Mouse (Mus musculus): ENCODE measurements around the gene Fn1.

Fn1 gene

GRCm38 (mm10) chr1:71606600-71607325, 46.2 kb downstream of the Fn1 start:
- no peak for DNase-seq (ENCODE audit: low read depth in 1 of 2, low spot score in 2 of 2)

DNA sequence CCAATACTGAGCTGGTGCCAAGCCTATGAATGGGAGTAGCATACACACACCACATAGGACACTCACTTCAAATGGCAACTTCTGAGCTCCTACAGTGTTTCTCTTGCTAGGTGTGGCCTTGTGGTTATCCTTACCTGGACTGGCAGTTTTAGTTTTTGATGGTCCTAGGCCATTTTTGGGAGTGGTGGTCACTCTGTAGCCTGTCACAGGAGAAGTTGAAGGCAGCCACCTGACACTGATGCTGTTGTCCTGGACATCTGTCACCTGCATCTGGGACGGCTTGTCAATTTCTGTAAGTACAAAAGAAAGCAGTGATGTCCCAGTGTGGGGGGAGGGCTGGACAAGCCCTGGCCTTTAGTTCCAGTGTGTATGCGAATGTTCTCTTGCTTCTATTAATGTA, 47.2 kb downstream of the Fn1 start:
- DNase-seq (ENCODE audit: low read depth in 1 of 2, low spot score in 2 of 2) = no peak

GRCm38 (mm10) chr1:71595365-71595764, 57.6 kb downstream of the Fn1 start:
- no peak for DNase-seq (ENCODE audit: low read depth in 1 of 2, low spot score in 2 of 2)

DNA sequence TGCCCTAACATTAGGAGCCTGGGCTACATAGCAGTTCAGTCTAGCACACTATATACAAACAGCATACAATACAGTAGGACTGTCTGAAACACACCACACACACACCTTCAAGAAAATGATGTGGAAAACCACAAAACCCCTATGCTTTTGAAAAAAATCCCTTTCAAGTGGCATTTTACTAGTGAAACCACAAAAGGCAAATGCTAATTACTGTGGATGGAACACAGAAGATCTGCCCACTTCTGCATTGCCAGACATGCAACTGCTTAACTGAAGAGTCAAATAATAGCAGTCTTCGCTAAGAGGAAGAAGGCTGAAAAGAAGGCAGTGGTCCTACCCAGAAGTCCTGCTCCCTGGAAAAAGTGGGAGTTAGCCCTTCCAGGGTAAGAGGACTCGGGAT, 58.7 kb downstream of the Fn1 start:
- DNase-seq (ENCODE audit: low read depth in 1 of 2, low spot score in 2 of 2) = no peak

DNA sequence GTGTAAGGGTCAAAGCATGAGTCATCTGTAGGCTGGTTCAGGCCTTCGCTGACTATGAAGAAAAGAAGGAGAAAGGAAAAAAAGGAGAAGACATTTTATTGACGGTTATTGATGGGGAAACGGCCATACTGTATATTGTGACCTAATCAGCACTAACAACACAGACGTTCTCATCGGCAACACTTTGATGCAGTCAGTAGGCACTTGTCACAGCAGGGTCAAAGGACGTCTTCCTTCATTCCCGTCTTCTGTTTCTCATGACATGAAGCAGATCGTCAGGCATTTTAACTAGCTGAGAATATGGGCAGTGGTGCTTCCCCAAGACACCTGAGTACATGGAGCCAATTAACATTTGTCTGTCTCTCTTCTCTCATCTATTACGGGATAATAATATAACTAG, 59.8 kb downstream of the Fn1 start:
- DNase-seq (ENCODE audit: low read depth in 1 of 2, low spot score in 2 of 2) = no peak

GRCm38 (mm10) chr1:71590038-71590437, 63.0 kb downstream of the Fn1 start:
- no peak for DNase-seq (ENCODE audit: low read depth in 1 of 2, low spot score in 2 of 2)

DNA sequence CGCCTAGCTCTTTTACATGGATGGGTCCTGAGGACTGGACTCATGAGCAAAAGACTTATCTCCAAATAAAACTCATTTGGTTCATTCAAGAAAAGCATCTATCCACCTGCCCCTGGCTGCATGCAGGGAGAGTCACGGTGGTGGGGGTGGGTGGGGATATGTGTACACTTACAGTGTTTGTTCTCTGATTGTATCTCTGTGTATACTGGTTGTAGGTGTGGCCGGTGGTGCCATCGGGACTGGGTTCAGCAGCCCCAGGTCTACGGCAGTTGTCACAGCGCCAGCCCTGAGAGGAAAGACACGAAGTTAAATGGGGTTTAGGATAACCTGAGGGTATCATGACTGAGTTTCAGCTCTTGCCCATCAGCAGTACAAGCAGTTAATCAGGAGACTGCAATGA, 66.3 kb downstream of the Fn1 start:
- DNase-seq (ENCODE audit: low read depth in 1 of 2, low spot score in 2 of 2) = no peak

DNA sequence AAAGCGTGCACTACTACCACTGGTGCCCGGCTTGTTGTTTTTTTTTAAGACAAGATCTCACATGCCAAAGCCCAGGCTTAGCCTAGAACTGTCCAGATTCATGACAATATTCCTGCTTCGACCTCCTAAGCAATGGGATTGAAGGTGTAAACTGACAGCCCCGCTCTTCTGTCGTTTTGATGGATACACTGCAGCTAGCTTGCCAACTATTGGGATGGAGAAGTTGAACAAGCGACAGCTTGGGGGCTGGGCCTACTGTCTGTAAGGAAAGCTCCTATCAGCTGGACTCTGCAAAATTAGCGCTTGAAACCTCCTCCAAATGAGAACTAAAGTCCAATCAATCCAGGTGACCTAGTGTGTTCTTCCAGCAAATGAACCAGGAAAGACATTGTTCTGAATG, 69.1 kb downstream of the Fn1 start:
- DNase-seq (ENCODE audit: low read depth in 1 of 2, low spot score in 2 of 2) = no peak

- no peak for DNase-seq (ENCODE audit: low read depth in 1 of 2, low spot score in 2 of 2)
Measured at GRCm38 (mm10) chr1:71583302-71583701, 69.7 kb downstream of the Fn1 start.

DNA sequence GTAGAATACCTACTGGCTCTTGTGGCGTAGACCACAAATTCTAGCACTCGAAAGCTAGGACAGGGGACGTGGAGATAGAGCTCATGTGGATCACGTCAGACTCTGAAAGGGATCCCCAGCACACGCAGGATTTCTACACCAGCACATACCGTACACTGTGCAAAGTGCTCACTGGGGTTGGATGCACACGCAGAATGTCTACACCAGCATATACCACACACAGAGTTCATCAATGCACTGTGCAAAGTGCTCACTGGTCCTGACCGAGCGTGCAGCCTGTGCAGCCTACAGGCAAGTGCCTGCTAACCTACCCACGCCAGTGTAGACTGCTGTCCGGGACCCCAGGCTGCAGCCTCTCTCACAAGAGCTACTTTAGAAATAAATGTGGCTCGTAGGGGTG, 72.6 kb downstream of the Fn1 start:
- DNase-seq (ENCODE audit: low read depth in 1 of 2, low spot score in 2 of 2) = no peak

GRCm38 (mm10) chr1:71579526-71579925, 73.5 kb downstream of the Fn1 start:
- DNase-seq (ENCODE audit: low read depth in 1 of 2, low spot score in 2 of 2) = no peak

DNA sequence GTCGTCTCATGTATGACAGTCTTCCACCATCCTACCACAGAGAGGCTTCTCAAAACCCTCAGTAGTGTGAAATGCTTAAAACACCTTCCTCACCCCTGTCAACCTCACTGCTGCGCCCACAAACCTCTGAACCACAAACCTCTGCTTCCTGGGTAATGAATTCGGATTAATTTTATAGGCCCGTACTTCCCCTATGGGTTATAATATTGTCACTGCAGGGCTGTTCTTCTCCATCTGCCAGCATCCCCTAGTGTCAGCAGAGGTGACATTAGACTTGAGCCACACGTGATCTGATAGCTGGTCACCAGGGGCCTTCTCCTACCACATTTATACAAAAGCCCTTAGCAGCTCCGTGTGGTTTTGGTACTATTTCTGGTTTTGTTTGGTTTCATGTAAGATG, 76.2 kb downstream of the Fn1 start:
- DNase-seq (ENCODE audit: low read depth in 1 of 2, low spot score in 2 of 2) = no peak

GRCm38 (mm10) chr1:71575987-71576386, 77.0 kb downstream of the Fn1 start:
- DNase-seq (ENCODE audit: low read depth in 1 of 2, low spot score in 2 of 2) = no peak

DNA sequence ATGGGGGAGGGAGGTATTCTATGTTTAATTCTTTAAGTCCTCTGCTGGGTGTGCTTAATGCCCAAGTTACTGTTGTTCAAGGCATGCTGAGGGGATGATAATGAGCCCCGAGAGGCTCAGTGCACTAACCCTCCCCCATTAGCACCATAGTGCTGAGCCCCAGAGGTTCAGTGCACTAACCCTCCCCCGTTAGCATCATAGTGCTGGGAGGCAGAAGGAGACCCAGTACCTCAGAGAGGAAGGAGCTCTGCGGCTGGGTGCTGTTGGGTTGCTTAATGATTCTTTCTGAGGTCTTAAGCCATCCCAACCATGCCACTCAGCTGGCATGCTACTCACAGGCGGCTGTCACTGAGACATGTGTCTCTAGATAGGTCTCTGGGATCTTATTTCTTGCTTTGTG, 82.9 kb downstream of the Fn1 start:
- no peak for DNase-seq (ENCODE audit: low read depth in 1 of 2, low spot score in 2 of 2)

DNA sequence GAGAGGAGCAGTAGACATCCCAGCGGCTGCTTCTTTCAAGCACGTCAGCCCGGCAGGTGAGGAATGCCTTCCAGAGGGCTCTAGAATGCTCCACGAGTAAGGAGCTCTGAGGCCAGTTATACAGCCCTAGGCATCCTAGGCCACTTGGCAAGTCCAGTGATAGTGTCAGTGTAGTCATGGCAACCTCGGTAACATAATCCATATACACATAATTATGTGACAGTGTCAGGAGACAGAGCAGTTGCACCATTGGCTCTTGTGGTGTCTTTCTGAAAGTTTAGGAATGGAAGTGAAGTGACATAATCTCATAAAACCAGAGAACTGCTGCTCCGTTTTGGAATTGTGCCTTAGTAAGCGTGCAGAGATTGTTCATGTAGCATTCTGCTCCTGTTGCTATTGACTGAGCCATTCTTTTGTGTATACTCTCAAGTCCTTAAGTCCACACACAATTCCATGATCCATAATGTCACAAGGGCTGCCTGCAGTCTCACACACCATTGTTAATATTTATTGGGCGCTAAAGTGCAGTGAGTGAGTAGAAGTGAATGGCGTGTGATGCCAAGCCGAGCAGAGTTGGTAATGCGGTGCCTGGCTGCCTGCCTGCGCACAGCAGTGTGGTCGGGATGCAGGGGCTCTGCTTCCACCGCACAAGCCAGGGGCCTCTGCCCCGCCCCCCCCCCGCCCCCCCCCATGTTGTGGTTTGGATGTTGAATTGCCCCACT, 85.0 kb downstream of the Fn1 start:
- DNase-seq (ENCODE audit: low read depth in 1 of 2, low spot score in 2 of 2) = no peak

DNA sequence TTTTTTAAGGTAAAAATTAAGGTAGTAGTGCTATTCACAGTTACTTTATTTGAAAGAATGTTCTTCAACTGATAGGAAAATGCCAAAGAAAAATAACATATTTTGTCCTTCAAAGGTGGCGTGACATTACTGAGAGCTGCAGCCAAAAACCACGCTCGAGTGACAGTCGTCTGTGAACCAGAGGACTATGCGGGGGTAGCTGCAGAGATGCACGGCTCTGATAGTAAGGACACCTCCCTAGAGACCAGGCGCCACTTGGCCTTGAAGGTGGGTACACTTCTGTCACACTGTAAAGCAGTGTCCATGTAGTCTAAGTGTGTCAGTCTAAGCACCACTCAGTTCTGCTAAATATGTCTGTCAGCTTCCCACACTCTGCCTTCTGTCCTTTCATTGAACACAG, 88.7 kb downstream of the Fn1 start:
- no peak for DNase-seq (ENCODE audit: low read depth in 1 of 2, low spot score in 2 of 2)

DNA sequence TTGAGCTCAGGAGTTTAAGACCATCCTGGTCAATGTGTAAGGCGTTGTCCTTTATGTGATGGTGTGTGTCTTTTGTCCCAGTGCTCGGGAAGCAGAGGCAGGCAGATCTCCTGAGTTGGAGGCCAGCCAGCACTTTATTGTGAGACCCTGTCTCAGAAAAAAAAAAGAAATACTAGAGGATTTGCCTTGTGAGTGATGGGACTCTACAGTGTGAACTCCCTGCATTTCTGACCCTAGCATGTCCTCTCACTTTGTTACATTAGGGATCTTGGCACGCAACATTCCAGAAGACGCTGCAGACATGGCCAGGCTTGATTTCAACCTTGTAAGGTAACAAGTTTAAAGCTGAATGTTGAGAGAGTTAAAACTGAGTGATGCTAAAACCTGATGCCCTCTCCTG, 92.4 kb downstream of the Fn1 start:
- DNase-seq (ENCODE audit: low read depth in 1 of 2, low spot score in 2 of 2) = no peak

- DNase-seq (ENCODE audit: low read depth in 1 of 2, low spot score in 2 of 2) = peak; percentile 83 to 87
Measured at GRCm38 (mm10) chr1:71556688-71557612, 96.0 kb downstream of the Fn1 start, which contains the start of gene Atic. TSS of gene Atic (plus strand) at chr1:71557150.

DNA sequence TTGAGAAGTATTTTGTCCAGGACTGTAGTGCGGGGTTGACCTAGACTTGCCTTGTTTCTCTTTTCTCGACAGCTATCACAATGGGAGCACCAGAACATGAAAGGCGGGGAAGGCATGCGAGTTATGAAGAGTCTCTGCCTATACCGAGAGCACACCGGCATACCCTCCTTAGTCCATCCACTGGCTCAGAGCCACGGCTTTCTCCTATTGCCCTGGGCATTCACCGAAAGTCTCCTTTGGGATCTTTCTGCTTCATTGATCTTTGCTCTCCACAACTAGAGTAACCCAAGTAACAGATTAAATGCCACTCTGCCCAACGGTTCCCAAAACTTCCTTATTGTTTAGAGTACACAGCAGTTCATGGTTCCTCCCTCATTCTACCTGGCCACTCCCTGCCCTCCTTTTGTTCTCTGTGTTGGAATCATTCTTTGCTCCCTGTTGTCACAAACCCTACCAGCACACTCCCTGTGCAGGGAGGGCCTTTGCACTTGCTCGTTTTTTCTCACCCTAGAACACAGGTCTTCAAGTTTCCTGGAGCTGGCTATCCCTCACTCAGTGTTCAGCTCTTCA, 102.3 kb downstream of the Fn1 start:
- no peak for DNase-seq (ENCODE audit: low read depth in 1 of 2, low spot score in 2 of 2)

DNA sequence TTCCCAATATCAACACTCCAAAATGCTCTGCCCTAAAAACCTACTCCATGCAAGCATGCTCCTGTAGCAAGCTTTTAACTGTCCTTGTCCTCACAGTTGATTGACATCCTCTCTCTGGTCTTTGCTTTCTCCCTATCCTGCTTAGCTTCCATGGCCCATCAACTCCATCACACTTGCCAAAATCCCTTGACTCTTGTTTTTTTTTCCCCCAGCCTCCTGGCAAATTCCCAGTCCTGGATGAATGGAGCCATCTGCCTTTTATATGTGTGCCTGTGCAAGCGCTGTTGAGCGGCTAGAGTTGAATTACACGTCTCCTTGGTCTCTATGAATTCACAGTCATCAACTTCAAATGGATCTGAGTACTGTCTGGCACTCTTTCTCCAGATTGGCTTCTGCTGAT, 112.6 kb downstream of the Fn1 start:
- no peak for DNase-seq (ENCODE audit: low read depth in 1 of 2, low spot score in 2 of 2)

DNA sequence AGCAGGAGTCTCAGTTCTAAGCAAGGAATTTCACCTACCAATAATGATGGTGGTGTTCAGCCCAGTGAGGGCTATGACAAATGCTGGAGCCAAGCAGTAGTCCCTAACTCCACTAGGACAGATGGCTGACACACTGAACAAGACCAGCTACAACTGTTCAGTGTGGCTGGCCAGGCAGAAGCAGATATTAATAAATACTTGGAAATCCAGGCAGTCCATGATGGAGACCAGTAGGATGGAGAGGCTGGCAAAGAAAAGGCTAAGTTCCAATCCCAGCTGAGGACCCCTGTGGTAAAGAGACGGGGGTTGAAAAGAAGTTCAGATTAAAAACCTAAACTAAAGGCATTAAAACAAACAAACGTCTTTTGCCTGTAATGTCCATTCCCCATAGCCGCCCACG, 113.4 kb downstream of the Fn1 start:
- DNase-seq (ENCODE audit: low read depth in 1 of 2, low spot score in 2 of 2) = no peak

Data from monocyte, adult 2 months (primary cell).